Mouse (Mus musculus) B cell, adult 2 months (primary cell): ENCODE data around the gene Gm9821.
A peak's percentile ranks its signal among the peaks of the same experiment; 100 is the strongest.

ENCODE experiments used
- DNase-seq, 2 experiments: peaks; one replicate each; pipeline ENCODE4 v3.0.0; 2022

Gene Gm9821

DNA sequence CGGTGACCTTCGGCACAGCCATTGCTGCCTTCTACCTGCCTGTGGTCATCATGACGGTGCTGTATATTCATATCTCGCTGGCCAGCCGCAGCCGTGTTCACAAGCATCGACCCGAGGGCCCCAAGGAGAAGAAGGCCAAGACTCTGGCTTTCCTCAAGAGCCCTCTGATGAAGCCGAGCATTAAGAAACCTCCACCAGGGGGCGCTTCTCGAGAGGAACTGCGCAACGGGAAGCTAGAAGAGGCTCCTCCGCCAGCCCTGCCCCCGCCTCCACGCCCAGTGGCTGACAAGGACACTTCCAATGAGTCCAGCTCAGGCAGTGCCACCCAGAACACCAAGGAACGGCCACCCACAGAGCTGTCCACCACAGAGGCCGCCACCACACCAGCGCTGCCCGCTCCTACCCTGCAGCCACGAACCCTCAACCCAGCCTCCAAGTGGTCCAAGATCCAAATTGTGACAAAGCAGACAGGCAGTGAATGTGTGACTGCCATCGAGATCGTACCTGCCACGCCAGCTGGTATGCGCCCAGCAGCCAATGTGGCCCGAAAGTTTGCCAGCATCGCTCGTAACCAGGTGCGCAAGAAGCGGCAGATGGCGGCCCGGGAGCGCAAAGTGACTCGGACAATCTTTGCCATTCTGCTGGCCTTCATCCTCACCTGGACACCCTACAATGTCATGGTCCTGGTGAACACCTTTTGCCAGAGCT is 17.5 kb upstream of the Gm9821 start:
- DNase-seq = peak; percentile 87 to 88

DNA sequence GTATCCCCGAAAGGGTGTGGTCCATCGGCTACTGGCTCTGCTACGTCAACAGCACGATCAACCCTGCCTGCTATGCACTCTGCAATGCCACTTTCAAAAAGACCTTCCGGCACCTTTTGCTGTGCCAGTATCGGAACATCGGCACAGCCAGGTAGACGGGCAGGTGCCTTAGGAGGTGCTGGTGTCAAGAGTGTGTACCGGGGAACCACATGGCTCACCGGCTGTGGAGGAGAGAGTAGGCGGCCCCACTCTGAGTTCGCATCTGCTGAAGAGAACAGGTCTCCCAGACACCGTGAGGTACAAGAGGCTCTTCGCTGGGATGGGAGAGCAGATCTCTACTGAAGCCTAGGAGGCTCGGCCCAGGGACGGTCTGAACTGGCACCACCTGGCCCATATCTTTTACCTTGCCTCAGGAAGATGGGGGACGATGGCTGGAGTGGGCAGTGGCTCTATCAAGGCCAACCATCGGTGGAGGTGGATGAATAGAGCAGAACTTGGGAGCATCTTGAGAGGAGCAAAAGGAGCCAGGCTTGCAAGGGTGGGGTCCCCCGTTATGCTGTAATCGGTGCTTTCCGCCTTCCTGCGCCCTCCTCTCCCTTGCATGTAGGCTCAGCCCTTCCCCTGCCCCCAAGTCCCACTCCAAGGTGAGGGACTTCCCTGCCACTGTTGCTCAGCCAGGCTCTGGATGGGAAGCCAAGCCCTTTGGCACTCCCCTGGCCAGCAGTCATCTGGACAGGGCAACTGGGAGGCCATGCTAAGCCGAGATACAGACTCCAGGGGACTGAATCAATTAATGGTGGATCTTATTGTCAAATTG is 16.8 kb upstream of the Gm9821 start:
- no peak for DNase-seq

DNA sequence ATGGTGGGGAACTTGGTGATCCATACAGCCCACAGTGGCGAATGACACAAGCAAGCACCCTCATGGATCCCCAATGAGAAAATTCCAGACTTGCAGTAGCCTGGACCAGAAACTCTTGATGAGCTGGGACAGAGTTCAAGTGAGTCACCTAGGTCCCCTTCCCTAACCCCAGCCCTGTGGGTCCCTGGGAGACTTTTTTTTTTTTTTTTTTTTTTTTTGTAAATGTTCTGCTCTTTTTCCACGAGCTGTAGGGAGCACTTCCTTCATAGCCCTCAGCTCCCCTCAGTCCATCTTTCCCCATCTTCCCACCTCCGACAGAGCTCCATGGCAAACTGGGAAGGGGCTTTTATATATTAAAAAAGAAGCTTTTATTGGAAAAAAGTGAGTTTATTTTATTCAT is 16.0 kb upstream of the Gm9821 start:
- no peak for DNase-seq

DNA sequence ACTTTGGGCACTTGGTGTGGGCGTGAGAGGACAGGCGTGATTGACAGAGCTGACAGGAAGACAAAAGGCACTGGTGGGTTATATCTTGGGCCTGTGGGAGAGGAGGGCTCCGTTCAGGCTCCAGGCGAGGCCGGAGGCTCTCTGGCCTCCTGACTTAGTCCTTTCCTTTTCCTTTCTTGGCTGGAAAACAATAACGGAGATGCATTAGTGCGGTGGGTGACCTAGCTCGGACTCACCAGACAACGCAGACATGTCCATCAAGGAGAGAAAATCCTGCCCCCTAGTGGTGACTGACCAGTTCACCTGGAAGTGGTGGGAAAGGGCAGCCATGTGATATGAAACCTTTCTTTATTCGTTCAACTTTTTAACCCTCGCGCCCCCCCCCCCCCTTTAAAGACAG is 15.6 kb upstream of the Gm9821 start:
- peak; percentile 62 for DNase-seq

DNA sequence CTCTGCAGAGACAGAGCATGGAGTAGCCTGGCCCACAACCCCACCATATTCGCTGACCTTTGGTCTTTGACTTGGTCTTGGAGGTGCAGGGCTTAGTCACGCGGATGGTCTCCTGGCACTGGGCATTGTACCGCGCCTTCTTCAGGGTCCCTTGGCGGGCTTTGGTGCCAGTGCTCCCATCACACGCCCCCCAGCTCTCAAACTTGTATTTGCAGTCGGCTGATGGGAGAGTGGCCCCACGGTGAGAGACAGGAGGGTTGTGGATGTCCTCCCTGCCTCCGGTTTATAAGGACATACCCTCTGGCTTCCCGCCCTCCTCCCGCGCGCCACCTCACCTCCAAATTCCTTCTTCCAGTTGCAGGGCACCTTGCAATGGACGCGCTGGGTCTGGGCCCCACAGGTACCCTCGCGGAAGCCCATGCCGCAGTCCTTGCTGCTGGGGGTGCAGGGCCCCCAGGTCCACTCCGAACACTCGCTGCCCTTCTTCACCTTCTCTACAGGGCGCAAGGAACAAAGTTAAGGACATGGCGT is 14.7 kb upstream of the Gm9821 start:
- DNase-seq = no peak

DNA sequence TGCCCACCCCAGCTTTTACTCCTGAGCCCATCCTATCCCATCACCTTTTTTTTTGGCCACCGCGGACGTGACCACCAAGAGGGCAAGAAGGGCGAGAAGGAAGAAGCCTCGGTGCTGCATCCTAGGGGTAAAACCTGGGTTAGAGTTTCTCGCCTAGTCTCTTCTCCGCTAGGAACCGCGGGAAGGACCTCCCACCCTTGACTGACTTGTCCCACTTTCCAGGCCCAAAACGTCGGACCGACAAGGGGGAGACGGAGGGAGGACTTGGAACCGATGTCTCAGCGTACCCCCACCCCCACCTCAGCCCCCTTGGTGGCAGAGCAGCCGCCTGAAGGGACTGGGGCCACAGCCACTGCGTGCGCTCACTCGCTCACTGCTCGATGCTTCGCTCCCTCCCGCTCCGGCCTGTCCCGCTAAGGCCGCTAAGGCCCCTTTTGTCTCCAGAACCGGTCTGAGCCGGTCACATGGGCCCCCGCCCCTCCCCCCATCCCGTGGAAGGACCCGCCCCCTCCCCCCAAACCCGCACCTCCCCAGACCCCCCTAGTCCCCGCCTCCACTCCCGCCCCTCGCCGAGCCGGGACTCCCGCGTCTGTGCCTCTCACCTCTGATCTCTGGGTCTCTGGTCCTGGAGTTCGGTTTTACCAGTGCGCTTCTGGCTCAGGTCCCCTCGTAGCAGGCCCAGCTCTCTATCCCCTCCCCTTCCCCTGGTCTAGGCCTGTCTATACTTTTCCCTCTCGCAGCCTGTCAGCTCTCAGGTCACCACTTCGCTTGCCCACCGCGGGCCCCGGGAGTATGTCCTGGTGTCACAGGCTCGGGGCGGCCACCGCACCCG is 14.0 kb upstream of the Gm9821 start:
- no peak for DNase-seq

DNA sequence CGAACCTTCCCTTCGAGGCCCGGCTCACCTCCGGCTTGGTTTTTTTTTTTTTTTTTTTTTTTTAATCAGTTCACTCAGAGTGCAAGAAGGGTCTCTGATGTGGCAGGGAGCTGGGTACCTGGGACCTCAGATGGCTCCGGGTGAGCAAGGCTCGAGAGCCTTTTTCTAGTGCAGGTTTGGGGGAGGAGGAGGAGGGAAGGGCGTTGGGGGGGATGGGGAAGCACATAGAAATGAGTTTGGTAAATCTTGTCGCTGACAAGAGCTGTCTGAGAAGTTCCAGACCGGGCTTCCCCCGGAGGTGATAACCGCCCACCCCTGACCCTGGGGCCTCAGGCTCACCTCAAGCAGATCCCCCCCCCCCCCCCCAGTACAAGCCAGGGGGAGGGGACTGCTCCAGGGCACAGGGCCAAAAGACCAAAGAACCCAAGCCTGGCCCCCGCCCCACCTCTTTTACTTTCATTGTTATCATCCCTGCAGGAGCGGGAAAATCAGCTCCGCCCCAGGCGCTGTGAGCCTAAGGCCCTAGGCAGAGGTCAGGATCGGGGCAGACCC is 13.3 kb upstream of the Gm9821 start, which contains the start of gene Mdk:
Gene Mdk (minus strand): TSS at position 138 of the 552 bp plus-strand sequence.
- no peak for DNase-seq

DNA sequence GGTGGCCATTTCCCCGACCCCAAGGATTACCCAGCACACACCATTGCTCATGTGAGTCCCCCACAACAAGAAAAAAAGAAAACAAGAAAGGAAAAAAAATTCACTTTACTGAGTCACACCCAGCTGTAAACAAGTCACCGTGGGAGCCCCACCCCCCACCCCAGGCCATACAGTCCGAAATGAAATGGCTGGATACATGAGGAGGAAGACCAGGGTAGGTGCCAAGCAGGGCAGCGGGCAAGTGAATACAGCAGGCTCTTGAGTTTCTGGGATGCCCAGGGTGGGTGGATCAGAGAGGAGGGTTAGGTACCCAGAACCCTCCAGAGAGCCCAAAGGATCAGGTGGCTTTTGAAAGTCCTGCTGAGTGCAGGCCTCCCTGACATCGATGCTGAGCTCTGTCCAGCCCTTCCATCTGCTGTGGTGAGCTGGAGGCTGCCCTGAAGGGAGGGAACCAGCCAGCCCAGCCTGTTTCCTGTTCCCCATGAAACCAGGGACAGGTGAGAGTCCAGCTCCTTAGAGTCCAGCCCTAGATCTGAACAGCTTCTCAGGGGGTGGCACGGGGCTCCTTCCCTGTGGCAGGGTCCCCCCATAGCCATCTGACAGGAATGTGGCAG is 12.7 kb upstream of the Gm9821 start:
- DNase-seq = no peak

DNA sequence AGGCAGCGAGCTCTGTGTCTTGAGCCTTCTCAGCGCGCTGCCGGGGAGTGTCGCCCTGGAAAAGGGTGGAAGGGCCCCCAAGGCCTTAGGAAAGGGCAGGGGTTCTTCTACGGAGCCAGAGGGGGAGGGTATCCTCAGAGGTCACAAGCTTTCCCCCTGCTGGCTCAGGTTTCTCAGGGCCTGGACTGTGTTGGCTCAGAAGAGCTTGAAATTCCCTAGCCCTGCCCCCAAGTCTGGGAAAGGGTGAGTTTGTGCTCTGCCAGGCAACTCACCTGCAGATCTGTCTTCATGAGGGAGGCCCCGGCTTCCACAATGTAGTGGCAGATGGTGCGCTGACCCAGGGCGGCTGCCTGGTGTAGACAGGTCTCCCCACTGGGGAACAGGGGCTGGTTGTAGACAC is 12.0 kb upstream of the Gm9821 start:
- no peak for DNase-seq

DNA sequence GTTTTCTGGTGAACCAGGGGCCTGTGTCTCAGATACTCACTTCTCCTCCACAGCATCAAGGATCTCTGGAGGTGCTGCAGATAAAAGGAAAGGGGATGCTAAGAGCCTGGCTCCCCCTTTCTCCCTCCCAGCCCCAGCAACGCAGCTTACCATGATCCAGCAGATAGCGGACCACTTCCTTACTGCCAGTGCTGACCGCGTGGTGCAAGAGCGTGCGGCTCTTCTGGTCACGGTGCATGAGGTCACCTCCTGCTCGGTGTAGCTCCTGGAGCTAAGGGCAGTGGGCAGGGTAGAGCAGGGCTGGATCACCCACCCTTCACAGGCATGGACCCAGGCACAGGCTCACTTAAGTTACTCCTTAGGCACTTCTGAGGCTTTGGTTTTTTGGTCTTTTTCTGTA is 11.5 kb upstream of the Gm9821 start:
- DNase-seq = no peak

DNA sequence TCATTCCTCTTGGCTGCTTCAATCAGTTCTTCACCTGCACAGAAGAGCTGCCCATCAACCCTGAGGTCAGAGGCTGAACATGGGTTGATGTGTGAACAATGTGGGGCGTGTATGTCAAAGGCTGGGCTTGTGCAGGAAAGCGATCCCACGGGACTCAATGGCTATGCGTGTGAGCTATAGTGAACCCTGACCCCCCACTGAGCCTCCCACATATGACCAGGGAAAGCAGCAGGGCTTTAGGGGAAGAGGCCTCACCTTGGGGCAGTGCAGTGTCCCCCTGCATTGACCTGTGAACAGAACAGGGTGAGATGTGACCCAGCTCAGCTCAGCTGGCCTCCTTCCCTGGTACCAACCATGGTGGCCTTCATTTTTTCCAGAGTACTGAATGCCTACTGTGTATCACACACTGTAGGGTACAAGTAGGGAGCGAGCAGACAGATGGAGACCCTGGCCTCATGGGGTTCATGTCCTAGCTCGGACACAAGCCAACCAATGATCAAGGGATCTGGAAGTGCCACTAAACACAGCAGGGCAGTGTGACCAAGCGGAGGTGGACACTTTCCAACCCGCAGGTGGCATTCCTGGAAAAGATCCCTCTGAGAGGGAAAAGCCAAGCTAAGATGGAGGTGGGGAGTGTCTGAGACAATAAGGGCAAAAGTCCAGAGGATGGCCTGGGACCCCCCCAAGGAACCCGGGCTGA is 10.5 kb upstream of the Gm9821 start:
- no peak for DNase-seq

DNA sequence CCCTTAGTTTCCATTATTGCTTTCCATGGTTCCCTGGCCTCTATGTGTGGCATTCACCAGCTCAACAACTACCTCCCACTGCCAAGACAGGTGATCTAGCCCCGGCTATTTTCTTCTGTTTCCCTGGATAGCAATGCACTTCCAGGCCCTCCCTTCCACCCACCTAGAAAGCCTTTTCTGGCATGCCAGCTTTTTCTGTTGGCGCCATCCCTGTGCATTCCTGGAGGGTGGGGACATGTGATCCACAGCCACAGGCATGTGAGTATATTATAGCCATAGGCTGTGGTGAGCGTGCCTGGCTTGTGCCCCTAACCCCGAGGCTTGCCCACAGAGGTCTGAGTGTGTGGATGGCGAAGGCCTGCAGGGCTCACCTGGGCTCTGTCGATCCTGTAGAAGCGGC is 9.3 kb upstream of the Gm9821 start:
- DNase-seq = no peak

DNA sequence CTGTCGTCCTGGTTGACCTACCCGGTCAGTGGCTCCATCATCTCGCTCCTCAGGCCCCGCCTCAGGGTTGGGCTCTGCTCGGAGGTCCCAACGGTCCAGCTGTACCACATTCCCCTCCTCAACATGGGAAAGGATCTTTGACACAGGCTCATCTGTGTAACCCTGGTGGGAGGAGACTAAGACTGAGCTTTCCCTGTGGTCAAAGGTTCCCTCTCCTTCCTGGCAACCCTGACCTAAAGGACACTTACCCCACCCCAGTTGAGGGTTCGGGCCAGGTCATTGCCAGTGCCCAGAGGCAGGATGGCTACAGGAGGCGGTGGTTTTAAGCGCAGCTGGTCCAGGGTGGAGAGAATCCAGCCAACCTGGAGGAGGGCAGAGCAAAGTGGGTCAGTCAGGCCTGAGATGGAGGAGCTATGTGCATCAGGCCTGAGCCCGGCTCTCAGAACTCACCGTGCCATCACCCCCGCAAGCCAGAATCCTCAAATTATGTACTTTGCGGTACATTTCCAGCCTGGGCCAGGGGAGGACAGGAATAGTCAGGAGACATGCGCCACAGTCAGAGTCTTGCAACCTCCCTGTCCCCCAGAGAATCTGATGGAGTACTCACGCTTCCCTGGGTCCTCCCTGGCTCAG is 6.1 kb upstream of the Gm9821 start:
- DNase-seq = no peak

DNA sequence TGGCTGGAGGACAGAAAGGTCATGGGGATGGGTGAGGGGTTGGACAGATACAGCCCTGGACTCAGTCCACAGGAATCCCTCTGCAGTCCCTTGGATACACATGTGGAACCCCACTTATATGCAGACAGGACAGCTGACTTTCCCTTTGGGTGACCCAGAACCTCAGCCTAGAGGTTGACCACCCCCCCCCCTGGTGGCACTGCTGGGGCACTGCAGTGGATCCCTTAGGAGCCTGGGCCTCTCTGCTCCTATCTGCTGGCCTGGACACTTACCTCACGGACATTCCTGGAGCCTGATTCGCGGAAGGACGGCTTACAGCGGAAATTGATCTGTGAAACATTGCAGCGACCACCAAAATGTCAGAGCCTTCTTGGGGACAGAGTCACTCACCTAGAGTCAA is 3.1 kb upstream of the Gm9821 start:
- DNase-seq = no peak

DNA sequence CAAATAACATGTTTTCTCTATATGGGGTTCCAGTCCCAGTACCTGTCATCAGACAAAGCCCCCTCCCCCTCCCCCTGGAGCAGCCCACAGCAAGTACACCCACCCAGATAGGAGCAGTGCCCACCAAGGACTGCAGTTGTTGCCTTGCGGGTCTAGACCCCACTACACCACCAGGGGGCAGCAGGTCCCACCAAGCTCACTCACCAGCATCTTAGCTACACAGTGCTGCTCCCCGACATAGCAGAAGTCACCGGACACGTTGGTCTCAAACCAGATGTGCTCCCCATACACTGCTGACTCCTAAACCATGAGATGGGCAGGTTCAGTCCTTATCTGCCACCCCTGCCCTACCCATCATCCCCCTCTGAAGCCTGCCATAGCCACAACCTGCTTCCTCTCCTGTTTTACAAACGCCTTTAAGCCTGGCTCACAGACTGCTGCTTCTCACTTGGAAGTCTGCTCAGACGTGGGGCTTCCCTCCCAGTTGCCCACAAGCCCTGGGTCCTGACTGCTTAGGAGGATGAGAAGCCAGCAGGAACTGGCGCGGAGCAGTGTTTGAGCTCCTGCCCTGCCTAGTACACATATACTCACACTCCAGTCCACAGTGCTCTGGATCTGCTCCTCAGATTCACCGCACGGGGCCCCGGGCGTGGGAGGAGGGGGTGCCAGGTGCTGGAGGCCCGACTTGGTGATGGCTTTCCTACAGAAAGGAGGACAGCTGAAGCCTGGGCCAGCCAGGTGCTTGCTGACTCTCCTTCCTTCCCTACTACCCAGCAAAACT is 1.1 kb upstream of the Gm9821 start:
- peak; percentile 89 for DNase-seq

DNA sequence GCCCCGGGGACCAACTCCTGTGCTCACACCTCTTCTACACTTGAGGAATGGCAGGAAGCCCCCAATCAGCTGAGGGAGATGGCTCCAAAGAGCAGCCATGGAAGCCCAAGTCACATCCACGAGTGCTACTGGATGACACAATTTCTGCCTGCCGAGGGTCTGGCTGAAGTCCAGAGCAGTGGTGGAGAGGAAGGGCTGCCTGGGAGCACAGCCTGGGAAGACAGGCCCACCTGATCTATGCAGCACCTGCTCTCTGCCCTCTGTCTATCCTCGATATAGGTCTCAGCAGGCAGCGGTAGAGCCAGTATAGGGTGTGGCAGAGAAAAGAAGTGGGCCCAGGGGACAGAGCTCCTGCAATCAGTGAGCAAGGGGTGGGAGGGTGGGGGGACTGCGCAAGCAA is 1.3 kb downstream of the Gm9821 start:
- DNase-seq = no peak

DNA sequence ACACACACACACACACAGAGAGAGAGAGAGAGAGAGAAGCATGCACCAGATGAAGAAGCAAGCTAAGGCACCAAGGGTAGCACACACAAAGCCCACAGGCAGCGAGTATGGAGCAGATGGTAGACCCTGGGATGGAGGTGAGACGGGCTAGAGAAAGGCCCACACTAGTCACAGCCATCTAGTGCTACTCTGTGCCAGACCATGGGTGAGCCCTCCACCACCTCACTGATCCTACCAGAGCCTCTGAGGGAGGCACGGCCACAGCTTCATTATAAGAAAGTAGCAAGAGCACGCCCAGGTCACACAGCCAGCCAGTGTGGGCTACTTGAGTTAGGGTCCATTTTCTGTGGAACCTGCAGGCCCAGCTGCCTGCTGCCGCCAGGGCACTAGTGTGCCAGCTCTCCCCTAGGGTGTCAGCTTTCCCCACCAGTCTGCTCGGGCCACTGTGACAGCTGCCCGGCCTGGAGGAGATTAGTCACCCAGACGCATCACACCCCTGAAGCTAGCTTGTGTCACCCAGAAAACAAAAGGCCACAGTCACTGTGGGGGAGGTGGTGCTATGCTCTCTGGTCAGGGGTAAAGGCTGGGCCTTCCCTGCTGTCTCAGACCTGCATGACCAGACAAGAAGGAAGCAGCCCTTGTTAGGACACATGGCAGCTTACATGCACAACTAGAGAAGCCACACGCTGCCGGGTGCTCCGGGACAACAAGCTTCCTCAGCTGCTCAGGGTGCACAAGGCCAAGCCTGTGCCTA is 2.1 kb downstream of the Gm9821 start:
- no peak for DNase-seq

DNA sequence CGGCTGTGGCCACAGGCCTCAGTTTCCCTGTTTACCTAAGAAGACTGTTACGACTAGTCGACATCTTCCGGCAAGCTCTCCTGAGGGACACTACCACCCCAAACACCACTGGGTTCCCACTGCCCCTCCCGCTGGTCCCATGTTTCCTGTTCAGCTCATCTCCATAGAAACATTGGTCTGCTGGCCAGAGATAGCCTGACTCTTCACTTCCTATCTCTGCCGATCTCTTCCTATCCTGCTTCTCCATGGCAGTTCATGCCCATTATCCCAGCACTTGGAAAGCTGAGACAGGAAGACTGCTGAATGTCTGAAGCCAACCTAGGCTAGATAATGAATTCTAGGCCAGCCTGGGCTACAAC is 2.6 kb downstream of the Gm9821 start:
- no peak for DNase-seq

DNA sequence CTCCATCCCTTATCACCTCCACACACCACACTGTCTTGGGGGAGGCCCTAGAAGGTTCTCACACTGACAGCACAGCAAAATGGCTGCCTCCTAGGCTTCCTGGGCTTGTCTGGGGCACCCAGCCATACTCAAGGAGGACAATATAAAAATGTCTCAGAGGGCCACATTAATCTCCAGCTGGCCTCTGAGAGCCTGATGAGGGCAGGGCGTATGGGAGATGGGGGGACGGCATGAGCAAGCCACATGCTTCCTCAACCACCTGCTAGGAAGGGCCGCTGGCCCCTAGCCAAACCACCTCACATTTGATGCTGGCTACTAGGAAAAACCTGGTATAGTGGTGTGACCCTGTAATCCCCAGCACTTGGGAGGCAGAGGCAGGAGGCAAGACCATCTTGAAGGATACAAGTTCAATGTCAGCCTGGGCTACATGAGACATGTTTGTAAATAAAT is 3.3 kb downstream of the Gm9821 start:
- DNase-seq = no peak
